Mouse (Mus musculus) liver, embryonic 11.5 days (tissue): ENCODE data around the gene Efna2. TPM values are rescaled to one million over a fixed set of nuclear protein-coding genes. Genes with fewer than 3 reads are reported as not detected.

ENCODE experiments used
- ATAC-seq: fragments of 200-750 bp; cut with Nextera tagmentation; replicated peaks from 2 replicates; pipeline ENCODE4 v1.8.0; 2017; ENCODE audit warnings: moderate number of reproducible peaks, mild to moderate bottlenecking, moderate TSS enrichment, moderate library complexity; ENCODE audit not compliant: low FRiP score
- DNase-seq: peaks from one replicate; pipeline ENCODE4 v3.0.0-alpha.2; 2017; ENCODE audit warnings: low spot score
- H3K27ac ChIP-seq: fragments of 300-500 bp; sonication (generic); 2 replicates; pipeline ENCODE4 v1.5.1; 2014; ENCODE audit warnings: mild to moderate bottlenecking, low read depth, low read length, control low read depth
- H3K27me3 ChIP-seq: fragments of 300-500 bp; sonication (generic); replicated peaks from 2 replicates; pipeline ENCODE4 v1.6.1; 2014; ENCODE audit warnings: low read length, mixed read lengths; ENCODE audit not compliant: control insufficient read depth, insufficient read depth
- H3K36me3 ChIP-seq: fragments of 300-500 bp; sonication (generic); 2 replicates; pipeline ENCODE4 v1.6.1; 2014; ENCODE audit warnings: mild to moderate bottlenecking, low read length, moderate library complexity, mixed read lengths; ENCODE audit not compliant: control insufficient read depth, insufficient read depth
- H3K4me1 ChIP-seq: fragments of 300-500 bp; sonication (generic); replicated peaks from 2 replicates; pipeline ENCODE4 v1.6.1; 2014; ENCODE audit warnings: low read length, mixed read lengths; ENCODE audit not compliant: control insufficient read depth, insufficient read depth
- H3K4me2 ChIP-seq: fragments of 300-500 bp; sonication (generic); 2 replicates; pipeline ENCODE4 v1.6.1; 2014; ENCODE audit warnings: mild to moderate bottlenecking, control low read depth, moderate library complexity
- H3K4me3 ChIP-seq: fragments of 300-500 bp; sonication (generic); 2 replicates; pipeline ENCODE4 v1.5.1; 2014; ENCODE audit warnings: low read depth, low read length, control low read depth
- H3K9ac ChIP-seq: fragments of 300-500 bp; sonication (generic); 2 replicates; pipeline ENCODE4 v1.6.1; 2014; ENCODE audit warnings: low read depth, low read length, control low read depth
- H3K9me3 ChIP-seq: fragments of 300-500 bp; sonication (generic); 2 replicates; pipeline ENCODE4 v1.6.1; 2016; ENCODE audit warnings: low read length, inconsistent platforms, mixed read lengths; ENCODE audit not compliant: control insufficient read depth
- WGBS: fragments of 180-500 bp; shearing (Covaris S2); extraction: QIAGEN DNeasy Blood & Tissue Kit; methylation state at CpG from one replicate; pipeline ENCODE4 v1.1.7; 2014; 5-methylcytosine and 5-hydroxymethylcytosine counted together
- polyA plus RNA-seq: library from polyadenylated mRNA; unstranded; fragments of >200 nt; fragmentation: Nextera tagmentation; extraction: Ambion mirVana; gene quantifications from 2 replicates; pipeline ENCODE4 v1.2.1, GENCODE M21; 2014

Gene Efna2
- polyA plus RNA-seq, 1 experiment from 2014 or later: 10.7 TPM

GRCm38 (mm10) chr10:80146568-80147011 lies 32.7 kb upstream of the Efna2 start:
- Histone ChIP-seq H3K9ac (peak overlapping the region; percentile 49), H3K4me2 (peak overlapping the region; percentile 79), H3K4me3 (peak overlapping the region; percentile 91), H3K27me3 (no peaks in the 10 kb centered on the region), H3K27ac (peak overlapping the region; percentile 99), H3K4me1 (peaks cover 52% of the 10 kb centered on the region), H3K36me3 (peaks cover 36% of the 10 kb centered on the region), H3K9me3 (no peaks in the 10 kb centered on the region)
- WGBS: 70% methylated on average over 4 of the region's 4 CpGs
- DNase-seq: no peak
- no peak for ATAC-seq

DNA sequence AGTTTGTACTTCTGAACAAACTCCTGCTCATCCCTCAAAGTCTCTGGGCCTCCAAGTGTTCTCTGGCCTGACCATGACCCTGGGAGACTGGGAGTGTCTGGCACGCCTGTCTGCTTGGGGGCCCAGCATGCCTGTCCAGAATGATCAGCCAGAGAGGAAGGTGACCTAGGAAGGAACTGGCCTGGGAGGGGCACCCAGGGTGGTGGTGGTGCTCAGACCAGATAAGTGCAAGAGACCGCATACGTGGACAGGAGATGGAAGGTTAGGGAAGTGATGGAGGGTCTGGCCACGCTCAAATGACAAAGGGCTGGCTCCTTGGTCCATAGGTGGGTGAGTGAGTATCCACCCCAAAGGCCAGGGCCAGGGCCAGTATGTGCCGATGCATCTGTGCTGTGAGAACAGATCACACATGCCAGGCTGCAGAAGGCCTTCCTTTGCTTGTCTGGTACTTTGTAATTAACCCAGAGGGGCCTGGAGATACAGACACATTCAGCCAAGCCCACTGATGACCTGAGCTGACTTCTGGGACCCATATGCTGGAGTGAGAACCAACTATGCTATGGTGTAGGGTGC lies 32.0 kb upstream of the Efna2 start:
- DNase-seq (no peak), ATAC-seq (no peak)
- Histone ChIP-seq H3K4me3 (peak overlapping the region; percentile 91), H3K27ac (peak overlapping the region; percentile 99), H3K4me2 (peak overlapping the region; percentile 79), H3K4me1 (peaks cover 57% of the 10 kb centered on the region), H3K9me3 (no peaks in the 10 kb centered on the region), H3K9ac (peak overlapping the region; percentile 97; the same call in 1 of the 2 replicates), H3K36me3 (peaks cover 40% of the 10 kb centered on the region), H3K27me3 (no peaks in the 10 kb centered on the region)
- WGBS: 45% methylated on average over 5 of the region's 5 CpGs

DNA sequence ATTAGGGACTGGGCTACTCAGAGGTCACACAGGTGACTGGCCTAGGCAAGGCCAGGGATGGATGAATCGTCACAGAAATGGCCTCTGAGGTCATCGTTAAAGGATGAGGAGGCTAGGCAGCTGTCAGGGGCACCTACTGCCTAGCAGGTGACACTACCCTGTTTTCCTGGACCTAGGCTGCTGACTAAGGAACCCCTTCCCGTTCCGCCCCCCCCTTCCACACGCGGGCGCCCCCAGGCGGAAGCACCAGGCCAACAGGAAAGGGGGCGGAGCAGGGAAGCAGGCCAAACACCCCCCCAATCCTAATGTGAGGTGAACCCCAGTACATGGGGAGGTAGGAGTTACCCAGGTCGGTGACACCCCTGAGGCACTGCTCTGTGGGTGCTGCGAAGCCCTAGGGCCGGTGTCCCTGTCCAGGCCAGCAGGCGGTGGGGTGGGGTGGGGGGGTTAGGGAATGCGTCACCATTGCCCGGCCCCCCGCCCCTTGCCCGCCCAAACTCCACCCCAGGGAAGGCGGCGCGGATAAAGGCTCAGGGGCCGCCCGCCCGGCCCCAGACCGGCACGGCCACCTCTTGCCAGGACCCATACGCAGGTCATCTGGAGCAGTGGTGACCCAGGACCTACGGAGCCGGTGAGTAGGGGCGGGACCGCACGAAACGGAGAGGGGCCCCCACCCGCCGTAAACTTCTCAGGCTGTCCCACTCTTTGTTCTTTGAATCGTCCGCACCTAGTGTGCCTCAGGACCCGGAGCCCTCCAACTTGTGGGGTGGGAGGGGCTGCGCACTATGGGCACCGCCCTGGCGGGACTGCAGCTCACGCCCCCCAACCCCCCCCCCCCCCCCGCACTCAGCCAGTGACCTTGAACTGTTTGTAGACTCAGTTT lies 31.3 kb upstream of the Efna2 start, which contains the start of gene Midn:
Midn (plus strand) TSS at position 554 of the 883 bp plus-strand sequence.
- peak within 1 kb of the TSS; percentile 99 for H3K27ac ChIP-seq
- peak within 1 kb of the TSS; percentile 91 for H3K4me3 ChIP-seq
- H3K4me2 ChIP-seq: peak within 1 kb of the TSS; percentile 79
- H3K9ac ChIP-seq: peak within 1 kb of the TSS; percentile 97
- H3K4me1 ChIP-seq: peaks cover 61% of the 10 kb centered on the region
- peak; percentile 84 for DNase-seq
- peaks cover 47% of the 10 kb centered on the region for H3K36me3 ChIP-seq
- no peaks in the 10 kb centered on the region for H3K27me3 ChIP-seq
- WGBS: under 1% methylated on average over 41 of the region's 42 CpGs
- no peaks in the 10 kb centered on the region for H3K9me3 ChIP-seq
- ATAC-seq: peak; percentile 44

GRCm38 (mm10) chr10:80148610-80149290 lies 30.5 kb upstream of the Efna2 start:
- DNase-seq: peak; percentile 98
- peak; percentile 53 for ATAC-seq
- Histone ChIP-seq H3K27ac (peak overlapping the region; percentile 99), H3K4me1 (peaks cover 61% of the 10 kb centered on the region), H3K27me3 (no peaks in the 10 kb centered on the region), H3K9me3 (no peaks in the 10 kb centered on the region), H3K4me3 (peak overlapping the region; percentile 91), H3K9ac (peak overlapping the region; percentile 97), H3K36me3 (peaks cover 48% of the 10 kb centered on the region), H3K4me2 (peak overlapping the region; percentile 79)
- WGBS: 1% methylated on average over 57 of the region's 57 CpGs

DNA sequence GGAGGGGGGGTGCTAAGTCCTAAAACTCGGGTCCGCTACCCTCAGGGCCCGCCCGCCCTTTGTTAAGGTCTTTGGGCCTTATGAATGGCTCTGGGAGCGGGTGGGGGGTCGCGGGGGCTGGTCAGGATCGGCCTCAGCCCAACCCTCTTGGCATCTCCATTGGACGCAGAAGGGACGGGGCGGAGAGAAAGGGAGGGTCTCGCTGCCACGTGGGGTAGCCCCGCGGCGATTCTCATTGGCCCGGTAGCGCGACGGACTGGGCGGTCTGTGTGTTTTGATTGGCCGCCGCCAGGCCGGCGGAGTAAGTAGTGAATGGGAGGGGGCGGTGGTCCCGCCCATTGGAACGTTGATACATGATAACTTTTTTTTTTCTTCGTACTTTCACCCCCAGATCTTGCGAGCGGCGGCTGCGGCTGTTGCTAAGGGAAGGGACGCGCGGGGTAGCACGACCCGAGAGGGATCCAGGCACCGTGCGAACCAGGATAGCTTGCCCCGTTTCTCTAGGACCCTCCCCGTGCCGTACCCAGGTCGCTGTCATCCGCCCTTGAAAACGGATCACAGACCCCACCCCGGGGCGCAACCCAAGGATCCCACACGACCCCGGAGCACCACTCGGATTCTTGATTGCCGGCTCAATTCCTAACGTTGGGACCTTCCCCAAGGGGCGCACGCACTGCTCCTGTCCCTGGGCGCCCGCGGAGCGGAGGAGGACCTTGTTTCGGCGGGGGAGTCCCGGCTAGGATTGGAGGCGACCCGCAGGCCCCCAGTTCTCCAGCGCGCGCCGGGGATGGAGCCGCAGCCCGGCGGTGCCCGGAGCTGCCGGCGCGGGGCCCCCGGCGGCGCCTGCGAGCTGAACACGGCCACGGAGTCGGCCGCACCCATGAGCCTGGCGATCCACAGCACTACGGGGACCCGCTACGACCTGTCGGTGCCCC lies 29.7 kb upstream of the Efna2 start:
- ATAC-seq (peak; percentile 79), DNase-seq (no peak)
- Histone ChIP-seq H3K4me3 (peak overlapping the region; percentile 91), H3K4me1 (peaks cover 64% of the 10 kb centered on the region), H3K9me3 (no peaks in the 10 kb centered on the region), H3K27ac (peak overlapping the region; percentile 99), H3K27me3 (no peaks in the 10 kb centered on the region), H3K4me2 (peak overlapping the region; percentile 79), H3K9ac (peak overlapping the region; percentile 97), H3K36me3 (peaks cover 49% of the 10 kb centered on the region)
- WGBS: under 1% methylated on average over 87 of the region's 88 CpGs

DNA sequence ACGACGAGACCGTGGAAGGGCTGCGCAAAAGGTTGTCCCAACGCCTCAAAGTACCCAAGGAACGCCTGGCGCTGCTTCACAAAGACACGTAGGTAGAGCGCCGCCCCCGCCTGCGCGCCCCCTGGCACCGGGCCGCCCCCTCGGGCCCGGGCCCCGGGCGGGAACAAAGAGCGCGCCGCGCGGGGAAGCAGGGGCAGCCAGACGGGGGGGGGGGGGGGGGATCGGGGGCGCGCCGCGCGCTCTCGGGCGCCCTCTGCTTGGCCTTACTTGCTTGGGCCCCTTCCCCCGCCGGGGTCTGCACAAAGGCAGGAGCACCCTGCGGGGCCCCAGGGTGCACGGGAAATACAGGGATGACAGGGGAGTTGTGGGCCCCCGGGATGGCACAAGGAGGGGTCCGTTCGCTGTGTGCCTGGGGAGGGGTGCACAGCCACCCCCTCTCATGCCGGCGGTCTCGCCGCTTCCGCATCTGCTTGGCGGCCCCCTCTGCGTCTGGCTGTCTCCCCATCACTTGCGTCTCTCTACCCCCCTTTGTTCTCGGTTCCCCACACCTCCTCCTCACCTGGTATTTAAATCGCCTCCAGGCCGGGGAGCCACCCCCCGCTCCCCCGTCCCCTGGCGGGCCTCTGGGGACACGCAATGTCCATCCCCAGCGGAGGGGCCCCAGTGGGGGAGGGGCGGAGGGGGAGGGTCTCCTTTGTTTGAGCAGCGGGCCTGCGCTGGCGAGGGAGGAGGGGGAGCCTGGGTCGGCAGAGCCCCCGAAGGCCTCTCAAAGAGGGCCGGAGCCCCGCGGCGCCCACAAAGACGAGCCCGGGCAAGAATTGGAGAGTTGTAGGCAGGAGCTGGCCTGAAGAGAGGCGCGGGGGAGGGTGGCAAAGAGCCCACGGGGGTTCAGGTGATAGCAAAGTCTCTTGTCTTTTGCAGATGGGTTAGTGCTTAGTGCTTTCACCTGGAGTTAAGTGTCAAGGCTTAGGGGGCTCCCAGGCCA lies 28.8 kb upstream of the Efna2 start:
- Histone ChIP-seq H3K9ac (peak overlapping the region; percentile 97), H3K27ac (peak overlapping the region; percentile 97), H3K36me3 (peaks cover 49% of the 10 kb centered on the region), H3K4me3 (peak overlapping the region; percentile 91), H3K9me3 (no peaks in the 10 kb centered on the region), H3K4me1 (peaks cover 66% of the 10 kb centered on the region), H3K4me2 (peak overlapping the region; percentile 79), H3K27me3 (no peaks in the 10 kb centered on the region)
- ATAC-seq (no peak), DNase-seq (peak; percentile 86)
- under 1% methylated on average over 39 of the region's 71 CpGs for WGBS

DNA sequence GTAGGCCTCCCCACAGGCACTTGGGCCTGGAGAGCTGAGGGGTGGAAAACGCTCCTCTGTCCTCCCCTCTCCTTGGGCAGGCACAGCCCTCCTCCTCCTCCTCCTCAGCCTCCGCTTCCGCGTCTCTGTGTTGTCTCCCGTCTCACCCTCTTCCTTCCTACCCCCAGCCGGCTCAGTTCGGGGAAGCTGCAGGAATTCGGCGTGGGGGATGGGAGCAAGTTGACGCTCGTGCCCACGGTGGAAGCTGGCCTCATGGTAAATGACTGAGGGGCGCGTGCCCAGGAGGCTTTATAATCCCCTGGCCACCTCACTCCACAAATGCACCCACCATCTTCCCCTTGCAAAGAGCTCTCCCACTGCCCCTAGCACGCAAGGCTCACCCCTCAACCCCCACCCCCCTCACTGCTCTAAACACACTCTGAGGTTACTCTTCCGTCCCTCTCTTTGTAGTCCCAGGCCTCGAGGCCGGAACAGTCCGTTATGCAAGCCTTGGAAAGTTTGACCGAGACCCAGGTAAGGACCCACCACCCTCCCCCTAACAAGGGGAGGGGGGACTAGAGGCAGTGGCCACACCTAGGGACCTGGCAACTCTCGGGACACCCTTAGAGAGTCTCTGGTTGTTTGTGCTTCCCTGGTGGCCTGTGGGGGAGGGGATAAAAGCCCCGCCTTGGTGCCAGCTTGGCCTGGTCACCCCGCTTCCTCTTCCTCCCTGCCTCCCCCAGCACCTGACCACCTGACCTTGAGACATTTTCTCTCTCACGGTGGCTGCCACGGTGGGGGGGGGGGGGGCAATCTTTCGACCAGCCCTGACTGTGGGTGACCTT lies 27.9 kb upstream of the Efna2 start:
- H3K36me3 ChIP-seq: peaks cover 48% of the 10 kb centered on the region
- no peak for ATAC-seq
- no peaks in the 10 kb centered on the region for H3K27me3 ChIP-seq
- H3K9ac ChIP-seq: peak overlapping the region; percentile 97
- H3K4me2 ChIP-seq: peak overlapping the region; percentile 79
- H3K9me3 ChIP-seq: no peaks in the 10 kb centered on the region
- 6% methylated on average over 26 of the region's 26 CpGs for whole genome bisulfite sequencing
- no peak for DNase-seq
- peak overlapping the region; percentile 91 for H3K4me3 ChIP-seq
- H3K27ac ChIP-seq: peak overlapping the region; percentile 97
- H3K4me1 ChIP-seq: peaks cover 60% of the 10 kb centered on the region
